Mouse (Mus musculus) embryonic facial prominence, embryonic 11.5 days (tissue): ENCODE measurements around the gene Myo9b. TPM values are rescaled to one million over a fixed set of nuclear protein-coding genes. Genes with fewer than 3 reads are reported as not detected.

Source experiments
- ATAC-seq: fragments of 200-750 bp; cut with Nextera tagmentation; replicated peaks from 2 replicates; pipeline ENCODE4 v1.8.0; 2017; ENCODE audit warnings: low read depth; ENCODE audit not compliant: insufficient number of reproducible peaks, low FRiP score, low TSS enrichment
- DNase-seq: peaks from one replicate; pipeline ENCODE4 v3.0.0-alpha.2; 2015; ENCODE audit warnings: low spot score
- H3K27ac ChIP-seq: fragments of 300-500 bp; sonication (generic); replicated peaks from 2 replicates; pipeline ENCODE4 v1.5.1; 2014; ENCODE audit warnings: mild to moderate bottlenecking, low read depth, low read length, control low read depth
- H3K27me3 ChIP-seq: fragments of 300-500 bp; sonication (generic); 2 replicates; pipeline ENCODE4 v1.6.1; 2014; ENCODE audit warnings: mild to moderate bottlenecking, low read length, moderate library complexity, mixed read lengths; ENCODE audit not compliant: control insufficient read depth, insufficient read depth
- H3K36me3 ChIP-seq: fragments of 300-500 bp; sonication (generic); replicated peaks from 2 replicates; pipeline ENCODE4 v1.6.1; 2014; ENCODE audit warnings: low read depth, mild to moderate bottlenecking, low read length, moderate library complexity, mixed read lengths; ENCODE audit not compliant: control insufficient read depth, insufficient read depth
- H3K4me1 ChIP-seq: fragments of 300-500 bp; sonication (generic); 2 replicates; pipeline ENCODE4 v1.6.1; 2014; ENCODE audit warnings: low read length, mixed read lengths; ENCODE audit not compliant: control insufficient read depth, insufficient read depth
- H3K4me2 ChIP-seq: fragments of 300-500 bp; sonication (generic); 2 replicates; pipeline ENCODE4 v1.6.1; 2014; ENCODE audit warnings: low read depth, mild to moderate bottlenecking, control low read depth, low read length, moderate library complexity
- H3K4me3 ChIP-seq: fragments of 300-500 bp; sonication (generic); 2 replicates; pipeline ENCODE4 v1.5.1; 2014; ENCODE audit warnings: low read depth, low read length, control low read depth
- H3K9ac ChIP-seq: fragments of 300-500 bp; sonication (generic); replicated peaks from 2 replicates; pipeline ENCODE4 v1.6.1; 2014; ENCODE audit warnings: mild to moderate bottlenecking, control low read depth, low read length
- H3K9me3 ChIP-seq: fragments of 300-500 bp; sonication (generic); replicated peaks from 2 replicates; pipeline ENCODE4 v1.6.1; 2016; ENCODE audit warnings: mild to moderate bottlenecking, low read length, inconsistent platforms, mixed read lengths; ENCODE audit not compliant: control insufficient read depth
- WGBS: fragments of 180-500 bp; shearing (Covaris S2); extraction: QIAGEN DNeasy Blood & Tissue Kit; methylation state at CpG from one replicate; pipeline ENCODE4 v1.1.7; 2014; 5-methylcytosine and 5-hydroxymethylcytosine counted together
- polyA plus RNA-seq: library from polyadenylated mRNA; unstranded; fragments of >200 nt; fragmentation: Nextera tagmentation; extraction: Ambion mirVana; gene quantifications from 2 replicates; pipeline ENCODE4 v1.2.1, GENCODE M21; 2014

Gene Myo9b
- polyA plus RNA-seq, 1 experiment from 2014 or later = 17.5 TPM

GRCm38 (mm10) chr8:71394481-71394880 lies 122.0 kb downstream of the Myo9b start:
- no peak overlapping the region for H3K4me2 ChIP-seq
- DNase-seq = no peak
- no peak overlapping the region for H3K9ac ChIP-seq
- no peaks in the 10 kb centered on the region; the same call in 1 of the 2 replicates for H3K36me3 ChIP-seq
- H3K4me3 ChIP-seq = no peak overlapping the region
- WGBS = 80% methylated on average over 7 of the region's 7 CpGs
- H3K9me3 ChIP-seq = no peaks in the 10 kb centered on the region
- no peak for ATAC-seq
- no peak overlapping the region for H3K27ac ChIP-seq
- H3K27me3 ChIP-seq = no peaks in the 10 kb centered on the region
- H3K4me1 ChIP-seq = no peaks in the 10 kb centered on the region

GRCm38 (mm10) chr8:71395071-71395470 lies 122.6 kb downstream of the Myo9b start:
- no peak for ATAC-seq
- Histone ChIP-seq H3K4me3 (no peak overlapping the region), H3K27ac (no peak overlapping the region), H3K4me2 (no peak overlapping the region), H3K4me1 (no peaks in the 10 kb centered on the region), H3K9me3 (no peaks in the 10 kb centered on the region), H3K9ac (no peak overlapping the region), H3K36me3 (no peaks in the 10 kb centered on the region; the same call in 1 of the 2 replicates), H3K27me3 (no peaks in the 10 kb centered on the region)
- no peak for DNase-seq
- 91% methylated on average over 10 of the region's 10 CpGs for WGBS

- Histone ChIP-seq H3K27me3 (no peaks in the 10 kb centered on the region), H3K9me3 (no peaks in the 10 kb centered on the region), H3K4me1 (no peaks in the 10 kb centered on the region), H3K9ac (peak within 1 kb of the TSS; percentile 70), H3K4me2 (peak within 1 kb of the TSS; percentile 21; the same call in 1 of the 2 replicates), H3K4me3 (peak within 1 kb of the TSS; percentile 87), H3K36me3 (no peaks in the 10 kb centered on the region; the same call in 1 of the 2 replicates), H3K27ac (0 out of 2 replicates have a peak within 1 kb of the TSS, but pooled peaks have one; percentile 2)
- DNase-seq (no peak), ATAC-seq (no peak)
- 89% methylated on average over 9 of the region's 9 CpGs for WGBS
These were observed 123.1 kb downstream of the Myo9b start, which contains the start of gene Ushbp1 for GRCm38 (mm10) chr8:71395629-71396028. Gene Ushbp1, minus strand, starts transcription at chr8:71395802.

- Histone ChIP-seq H3K27ac (0 out of 2 replicates have a peak within 1 kb of the TSS, but pooled peaks have one; percentile 2), H3K9ac (peak within 1 kb of the TSS; percentile 70), H3K9me3 (no peaks in the 10 kb centered on the region), H3K36me3 (no peaks in the 10 kb centered on the region; the same call in 1 of the 2 replicates), H3K4me1 (no peaks in the 10 kb centered on the region), H3K4me2 (peak within 1 kb of the TSS; percentile 71), H3K4me3 (peak within 1 kb of the TSS; percentile 87), H3K27me3 (no peaks in the 10 kb centered on the region)
- ATAC-seq = peak; percentile 92
- under 1% methylated on average over 34 of the region's 34 CpGs for WGBS
- peak; percentile 97 for DNase-seq
These were observed 124.3 kb downstream of the Myo9b start, which contains the start of gene Babam1 for GRCm38 (mm10) chr8:71396639-71397305. Gene Babam1, plus strand, starts transcription at chr8:71396861.

GRCm38 (mm10) chr8:71397701-71398100 lies 125.2 kb downstream of the Myo9b start:
- no peak for DNase-seq
- Histone ChIP-seq H3K4me2 (peak overlapping the region; percentile 71), H3K9ac (peak overlapping the region; percentile 70; the same call in 1 of the 2 replicates), H3K4me1 (no peaks in the 10 kb centered on the region), H3K4me3 (peak overlapping the region; percentile 87), H3K36me3 (no peaks in the 10 kb centered on the region; the same call in 1 of the 2 replicates), H3K9me3 (no peaks in the 10 kb centered on the region), H3K27me3 (no peaks in the 10 kb centered on the region), H3K27ac (no peak overlapping the region)
- WGBS = 82% methylated on average over 12 of the region's 12 CpGs
- no peak for ATAC-seq

- H3K4me3 ChIP-seq = no peak overlapping the region
- H3K9me3 ChIP-seq = no peaks in the 10 kb centered on the region
- no peaks in the 10 kb centered on the region for H3K27me3 ChIP-seq
- no peaks in the 10 kb centered on the region; the same call in 1 of the 2 replicates for H3K36me3 ChIP-seq
- H3K9ac ChIP-seq = no peak overlapping the region
- 88% methylated on average over 2 of the region's 2 CpGs for WGBS
- ATAC-seq = no peak
- DNase-seq = no peak
- 0 out of 2 replicates have a peak, but pooled peaks cover 2% of the 10 kb centered on the region for H3K4me1 ChIP-seq
- no peak overlapping the region for H3K27ac ChIP-seq
- H3K4me2 ChIP-seq = no peak overlapping the region
These were observed 128.3 kb downstream of the Myo9b start for GRCm38 (mm10) chr8:71400826-71401225.

- no peak for ATAC-seq
- no peaks in the 10 kb centered on the region; the same call in 1 of the 2 replicates for H3K36me3 ChIP-seq
- no peak overlapping the region for H3K4me3 ChIP-seq
- no peaks in the 10 kb centered on the region for H3K27me3 ChIP-seq
- DNase-seq = no peak
- no peak overlapping the region for H3K4me2 ChIP-seq
- H3K4me1 ChIP-seq = 0 out of 2 replicates have a peak, but pooled peaks cover 2% of the 10 kb centered on the region
- H3K9ac ChIP-seq = no peak overlapping the region
- H3K9me3 ChIP-seq = no peaks in the 10 kb centered on the region
- no peak overlapping the region for H3K27ac ChIP-seq
These were observed 128.9 kb downstream of the Myo9b start for GRCm38 (mm10) chr8:71401454-71401853.

GRCm38 (mm10) chr8:71402446-71402964 lies 130.0 kb downstream of the Myo9b start:
- 87% methylated on average over 9 of the region's 9 CpGs for WGBS
- Histone ChIP-seq H3K4me1 (0 out of 2 replicates have a peak, but pooled peaks cover 5% of the 10 kb centered on the region), H3K9me3 (no peaks in the 10 kb centered on the region), H3K4me2 (no peak overlapping the region), H3K27me3 (no peaks in the 10 kb centered on the region), H3K27ac (no peak overlapping the region), H3K36me3 (no peaks in the 10 kb centered on the region; the same call in 1 of the 2 replicates), H3K9ac (no peak overlapping the region), H3K4me3 (no peak overlapping the region)
- DNase-seq (no peak), ATAC-seq (no peak)
